Mouse (Mus musculus) urinary bladder, postnatal 25 days (tissue): ENCODE data around the gene Ccdc61.

Experiments used
- DNase-seq: peaks from one replicate; pipeline ENCODE4 v3.0.0; 2022; ENCODE audit warnings: low spot score

Gene Ccdc61

GRCm38 (mm10) chr7:18848395-18848794, 61.8 kb downstream of the Ccdc61 start:
- DNase-seq: no peak

DNA sequence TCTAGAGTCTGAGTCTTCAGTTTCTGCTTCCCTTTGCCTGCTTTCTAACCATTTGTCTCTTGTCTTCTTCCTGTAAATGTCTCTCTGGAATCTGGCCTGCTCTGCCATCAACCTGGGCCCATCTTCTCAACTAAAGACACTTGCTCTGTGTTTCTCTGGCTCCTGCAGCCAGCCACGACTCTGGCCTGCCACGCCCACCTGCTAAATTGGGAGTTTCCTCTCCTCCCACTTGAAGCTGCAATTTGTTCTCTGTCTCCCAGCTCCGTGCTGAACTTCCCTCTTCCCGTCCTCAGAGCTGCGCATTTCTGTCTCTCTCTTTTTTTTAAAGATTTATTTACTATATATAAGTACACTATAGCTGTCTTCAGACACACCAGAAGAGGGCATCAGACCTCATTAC, 65.4 kb downstream of the Ccdc61 start:
- no peak for DNase-seq

- DNase-seq: no peak
These were observed 69.0 kb downstream of the Ccdc61 start for GRCm38 (mm10) chr7:18841174-18841567.
